Mouse (Mus musculus): ENCODE results near the gene Vstm5. TPM values are rescaled to one million over a fixed set of nuclear protein-coding genes. Genes with fewer than 3 reads are reported as not detected.
"Not testable (repeated sequence)": the region's sequence is repeated elsewhere in the genome, so short reads cannot be mapped to it uniquely, and the experiment has no call there.

Vstm5 gene
- 2.6 and 3.0 TPM in 2 replicates for polyA plus RNA-seq (2015; fragmentation: Nextera tagmentation; extraction: Ambion mirVana)

GRCm38 (mm10) chr9:15239042-15239925 lies at the start of gene Vstm5:
Gene Vstm5, plus strand, starts transcription at chr9:15239045.
- DNase-seq (ENCODE audit: low spot score) (peak; percentile 41), ATAC-seq (0 out of 2 replicates have a peak, but pooled peaks have one; percentile 25)
- Histone ChIP-seq H3K9me3 (ENCODE audit: low read length) (no peaks in the 10 kb centered on the region), H3K4me3 (ENCODE audit: low read depth, low read length) (peak within 1 kb of the TSS; percentile 33), H3K4me2 (replicated peaks; ENCODE audit: low read depth, low read length) (peak within 1 kb of the TSS; percentile 69), H3K27me3 (replicated peaks; ENCODE audit: insufficient read depth, low read length) (no peaks in the 10 kb centered on the region), H3K9ac (replicated peaks; ENCODE audit: low read depth) (peak within 1 kb of the TSS; percentile 40), H3K4me1 (ENCODE audit: insufficient read depth, low read depth, low read length) (peaks cover 7% of the 10 kb centered on the region; the same call in 1 of the 2 replicates), H3K27ac (ENCODE audit: low read length) (peak within 1 kb of the TSS; percentile 57; the same call in 1 of the 2 replicates), H3K36me3 (ENCODE audit: insufficient read depth, low read length) (no peaks in the 10 kb centered on the region)
- TF ChIP-seq EP300 (IDR thresholded peaks at IDR 0.05) (no peak), CTCF (IDR thresholded peaks at IDR 0.05) (peak; percentile 54)
- 8% methylated on average over 35 of the region's 35 CpGs for WGBS

- not testable (repeated sequence) for ATAC-seq; H3K4me1 ChIP-seq (ENCODE audit: insufficient read depth, low read depth, low read length); H3K36me3 ChIP-seq (ENCODE audit: insufficient read depth, low read length); H3K4me2 ChIP-seq (replicated peaks; ENCODE audit: low read depth, low read length); H3K9me3 ChIP-seq (ENCODE audit: low read length); H3K9ac ChIP-seq (replicated peaks; ENCODE audit: low read depth); H3K4me3 ChIP-seq (ENCODE audit: low read depth, low read length); H3K27me3 ChIP-seq (replicated peaks; ENCODE audit: insufficient read depth, low read length); DNase-seq (ENCODE audit: low spot score); H3K27ac ChIP-seq (ENCODE audit: low read length)
- 42% methylated on average over 10 of the region's 10 CpGs for WGBS
These were observed 44.0 kb upstream of the Vstm5 start for GRCm38 (mm10) chr9:15194806-15195205.

GRCm38 (mm10) chr9:15206631-15207030 lies 32.2 kb upstream of the Vstm5 start:
- H3K9me3 ChIP-seq (ENCODE audit: low read length), result no peaks in the 10 kb centered on the region
- TF ChIP-seq EP300 (IDR thresholded peaks at IDR 0.05) (no peak), CTCF (IDR thresholded peaks at IDR 0.05) (no peak)
- H3K36me3 ChIP-seq (ENCODE audit: insufficient read depth, low read length), result no peaks in the 10 kb centered on the region
- no peaks in the 10 kb centered on the region for H3K4me1 ChIP-seq (ENCODE audit: insufficient read depth, low read depth, low read length)
- ATAC-seq (no peak), DNase-seq (ENCODE audit: low spot score) (no peak)
- H3K27me3 ChIP-seq (replicated peaks; ENCODE audit: insufficient read depth, low read length), result no peaks in the 10 kb centered on the region
- no peak overlapping the region for H3K4me3 ChIP-seq (ENCODE audit: low read depth, low read length)
- H3K27ac ChIP-seq (ENCODE audit: low read length), result no peak overlapping the region
- H3K4me2 ChIP-seq (replicated peaks; ENCODE audit: low read depth, low read length), result no peak overlapping the region
- 84% methylated on average over 4 of the region's 4 CpGs for WGBS
- H3K9ac ChIP-seq (replicated peaks; ENCODE audit: low read depth), result no peak overlapping the region

DNA sequence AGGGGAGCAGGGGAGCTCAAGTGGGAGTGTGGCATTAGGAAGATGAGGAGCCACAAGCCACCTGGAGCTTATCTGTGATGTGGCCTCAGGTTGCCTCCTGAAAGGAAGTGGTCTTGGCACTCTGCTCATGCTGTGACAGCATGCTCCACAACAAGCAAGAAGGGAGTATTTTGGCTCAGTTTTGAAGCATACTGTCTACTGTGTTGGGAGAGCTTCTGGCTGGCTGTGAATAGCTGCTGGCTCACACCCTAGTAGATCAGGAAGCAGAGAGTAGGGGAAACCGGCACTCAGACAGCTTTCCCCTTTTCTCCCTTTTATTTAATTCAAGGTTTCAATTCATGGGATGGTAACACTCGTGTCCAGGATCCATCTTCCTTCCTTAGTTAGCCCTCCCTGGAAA lies 29.5 kb upstream of the Vstm5 start:
- 41% methylated on average over 2 of the region's 2 CpGs for WGBS
- Histone ChIP-seq H3K27me3 (replicated peaks; ENCODE audit: insufficient read depth, low read length) (no peaks in the 10 kb centered on the region), H3K27ac (ENCODE audit: low read length) (no peak overlapping the region), H3K36me3 (ENCODE audit: insufficient read depth, low read length) (no peaks in the 10 kb centered on the region), H3K4me2 (replicated peaks; ENCODE audit: low read depth, low read length) (no peak overlapping the region), H3K4me3 (ENCODE audit: low read depth, low read length) (no peak overlapping the region), H3K9ac (replicated peaks; ENCODE audit: low read depth) (no peak overlapping the region), H3K9me3 (ENCODE audit: low read length) (no peaks in the 10 kb centered on the region), H3K4me1 (ENCODE audit: insufficient read depth, low read depth, low read length) (no peaks in the 10 kb centered on the region)
- TF ChIP-seq EP300 (IDR thresholded peaks at IDR 0.05) (no peak), CTCF (IDR thresholded peaks at IDR 0.05) (no peak)
- ATAC-seq (no peak), DNase-seq (ENCODE audit: low spot score) (no peak)

GRCm38 (mm10) chr9:15211876-15212275 lies 27.0 kb upstream of the Vstm5 start:
- Histone ChIP-seq H3K9ac (replicated peaks; ENCODE audit: low read depth) (no peak overlapping the region), H3K27me3 (replicated peaks; ENCODE audit: insufficient read depth, low read length) (no peaks in the 10 kb centered on the region), H3K4me3 (ENCODE audit: low read depth, low read length) (no peak overlapping the region), H3K9me3 (ENCODE audit: low read length) (no peaks in the 10 kb centered on the region), H3K27ac (ENCODE audit: low read length) (no peak overlapping the region), H3K36me3 (ENCODE audit: insufficient read depth, low read length) (no peaks in the 10 kb centered on the region), H3K4me2 (replicated peaks; ENCODE audit: low read depth, low read length) (no peak overlapping the region), H3K4me1 (ENCODE audit: insufficient read depth, low read depth, low read length) (no peaks in the 10 kb centered on the region)
- 69% methylated on average over 3 of the region's 3 CpGs for WGBS
- ATAC-seq, result no peak
- no peak for DNase-seq (ENCODE audit: low spot score)
- TF ChIP-seq EP300 (IDR thresholded peaks at IDR 0.05) (no peak), CTCF (IDR thresholded peaks at IDR 0.05) (peak; percentile 30)

DNA sequence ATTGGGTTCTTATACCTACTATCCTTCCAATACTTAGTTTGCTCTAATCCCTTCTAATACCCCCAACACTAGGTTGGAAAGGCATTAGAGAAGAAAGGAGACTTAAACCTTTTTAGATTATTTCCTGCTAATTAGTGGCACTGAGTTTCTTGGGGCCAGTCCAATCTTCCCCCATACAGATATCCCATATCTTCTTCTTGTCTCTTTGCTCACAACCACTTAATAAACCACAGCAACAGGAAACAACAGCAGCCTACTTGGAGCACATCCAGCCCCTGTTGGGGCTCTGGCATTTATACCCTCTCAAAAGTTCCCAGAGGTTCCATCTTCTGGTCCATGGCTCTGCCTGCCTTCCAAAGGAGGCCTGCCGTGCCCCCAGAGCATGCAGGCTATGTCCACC lies 25.1 kb upstream of the Vstm5 start:
- no peak overlapping the region for H3K4me2 ChIP-seq (replicated peaks; ENCODE audit: low read depth, low read length)
- no peak for ATAC-seq
- no peaks in the 10 kb centered on the region for H3K4me1 ChIP-seq (ENCODE audit: insufficient read depth, low read depth, low read length)
- H3K9me3 ChIP-seq (ENCODE audit: low read length), result no peaks in the 10 kb centered on the region
- TF ChIP-seq CTCF (IDR thresholded peaks at IDR 0.05) (no peak), EP300 (IDR thresholded peaks at IDR 0.05) (no peak)
- H3K9ac ChIP-seq (replicated peaks; ENCODE audit: low read depth), result no peak overlapping the region
- 58% methylated on average over 1 of the region's 1 CpGs for WGBS
- no peaks in the 10 kb centered on the region for H3K27me3 ChIP-seq (replicated peaks; ENCODE audit: insufficient read depth, low read length)
- no peaks in the 10 kb centered on the region for H3K36me3 ChIP-seq (ENCODE audit: insufficient read depth, low read length)
- no peak for DNase-seq (ENCODE audit: low spot score)
- H3K4me3 ChIP-seq (ENCODE audit: low read depth, low read length), result no peak overlapping the region
- no peak overlapping the region for H3K27ac ChIP-seq (ENCODE audit: low read length)
